Mouse (Mus musculus) mouse trophoblast stem cell (cell line): ENCODE data around the gene D030056L22Rik.

Source experiments
- in situ Hi-C, 2 experiments: fragments of 300-500 bp; cut with MseI, MboI; formaldehyde crosslinking; loops; 2 replicates in 1 of 2; 3 replicates in 1 of 2; pipeline ENCODE4 v1.15.1; 2025

D030056L22Rik gene

DNA sequence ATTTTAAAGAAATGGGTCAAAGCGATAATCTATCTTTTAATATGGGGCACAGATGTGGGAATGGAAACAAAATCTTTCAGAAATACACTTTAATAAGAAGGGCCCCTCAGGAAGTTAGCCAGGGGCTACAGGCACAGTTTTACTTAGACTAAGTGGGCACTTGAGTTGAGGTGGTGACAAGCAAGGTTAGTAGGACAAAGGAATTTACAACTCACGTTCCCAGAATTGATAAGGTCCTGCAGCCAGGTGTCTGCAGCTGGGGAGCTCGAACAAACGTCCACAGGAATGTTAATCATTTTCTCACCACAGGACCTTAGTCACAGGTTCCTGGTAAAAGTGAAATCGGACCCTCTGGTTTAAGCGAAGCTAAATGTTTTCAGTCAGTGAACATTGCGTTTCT is 18.1 kb downstream of the D030056L22Rik start:
- in situ Hi-C loops = loop anchor here (10.0 to 25.0 kb wide), 2 partner anchors 104 to 106 kb away; no protein-coding TSS in a partner anchor

DNA sequence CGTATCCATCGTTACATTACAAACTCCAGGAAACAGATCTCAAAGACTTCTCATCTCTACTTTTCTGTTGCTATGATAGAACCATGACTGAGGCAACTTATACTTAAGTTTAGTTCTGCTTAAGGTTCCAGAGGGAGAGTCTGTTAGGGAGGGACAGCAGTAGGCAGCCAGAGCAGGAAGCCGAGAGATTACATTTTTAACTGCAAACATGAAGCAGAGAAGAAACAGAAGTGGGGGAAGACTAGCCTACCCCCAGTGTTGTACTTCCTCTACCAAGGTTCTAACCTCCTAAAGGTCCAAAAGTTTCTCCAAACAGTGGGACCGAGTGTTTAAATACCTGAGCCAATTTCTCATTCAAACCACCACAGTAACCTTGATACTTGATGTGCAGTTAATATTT is 22.9 kb downstream of the D030056L22Rik start:
- in situ Hi-C loops = loop anchor here (10.0 to 25.0 kb wide), 2 partner anchors 99 to 101 kb away; no protein-coding TSS in a partner anchor

DNA sequence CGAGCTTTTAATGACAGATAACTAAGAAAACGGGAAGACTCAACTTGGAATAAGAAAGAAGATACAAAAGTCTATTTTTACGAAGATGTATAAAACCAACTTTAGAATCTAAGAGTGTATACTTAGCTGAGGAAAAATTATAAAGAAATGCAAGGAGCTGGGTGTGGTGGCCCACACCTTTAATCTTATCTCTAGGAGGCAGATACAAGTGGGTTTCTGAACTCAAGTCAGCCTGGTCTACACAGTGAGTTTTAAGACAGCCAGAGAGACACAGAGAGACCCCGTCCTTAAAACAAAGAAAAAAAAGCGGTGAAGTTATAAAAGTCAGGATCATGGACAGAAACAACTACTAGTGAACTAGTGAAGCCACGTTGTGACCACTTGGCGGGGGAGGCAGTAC is 26.2 kb downstream of the D030056L22Rik start:
- in situ Hi-C loops = loop anchor here (10.0 to 25.0 kb wide), 2 partner anchors 96 to 98 kb away; no protein-coding TSS in a partner anchor

DNA sequence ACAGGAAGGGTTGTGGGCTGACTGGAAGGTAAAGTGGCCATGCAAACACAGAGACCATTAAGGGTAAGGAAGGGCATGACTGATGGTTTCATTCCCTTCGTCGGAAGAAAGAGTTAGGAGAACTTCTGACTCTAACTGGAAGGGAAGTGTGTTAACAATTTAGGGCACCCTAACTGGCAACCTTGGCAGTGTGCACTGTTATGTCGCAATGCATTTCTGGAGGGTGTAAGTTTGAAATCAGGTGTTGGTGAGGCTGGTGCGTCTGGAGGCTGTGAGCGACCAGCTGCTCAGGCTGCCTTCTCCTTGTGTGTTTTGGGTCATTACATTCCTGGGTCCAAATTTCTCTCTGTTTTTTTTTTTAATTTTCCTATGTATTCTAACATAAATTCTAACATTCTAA is 31.0 kb downstream of the D030056L22Rik start:
- in situ Hi-C loops = loop anchor here in 1 of 2 experiments (25.0 kb wide), 1 partner anchor 93 kb away; no protein-coding TSS in a partner anchor

DNA sequence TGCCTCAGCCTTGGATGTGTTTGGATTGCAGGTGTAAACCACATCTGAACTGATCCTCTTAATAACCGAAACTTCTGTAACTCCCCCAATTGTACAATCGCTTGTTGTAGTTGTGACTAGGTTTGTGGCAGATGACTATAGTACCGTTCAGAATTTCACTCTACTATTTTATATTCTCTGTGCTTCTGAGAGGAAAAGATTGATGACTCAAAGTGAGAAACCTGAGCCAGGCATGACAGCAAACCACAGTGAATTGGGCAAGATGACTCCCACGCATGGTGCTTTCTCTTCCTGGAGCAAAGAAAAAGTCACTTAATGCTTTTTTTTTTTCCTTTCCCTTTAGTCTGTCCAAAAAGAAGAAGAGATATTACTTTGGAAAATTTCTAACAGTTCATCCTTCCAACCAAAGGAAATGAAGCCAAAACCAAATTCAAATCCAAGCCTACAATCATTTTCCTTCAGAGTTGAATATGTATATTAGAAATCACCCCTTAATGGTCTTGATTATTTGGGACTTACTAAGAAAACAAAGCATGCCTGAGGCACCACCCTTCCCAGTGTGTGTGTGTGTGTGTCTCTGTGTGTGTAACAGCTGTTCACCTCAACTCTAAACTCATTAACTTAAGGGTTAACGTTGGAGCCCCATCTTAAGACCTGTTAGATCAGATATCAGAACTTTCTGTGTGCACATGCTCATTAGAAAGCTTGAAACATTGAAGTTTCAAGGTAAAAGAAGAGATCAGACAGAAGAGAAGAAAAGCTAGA is 33.8 kb downstream of the D030056L22Rik start:
- in situ Hi-C loops = loop anchor here in 1 of 2 experiments (25.0 kb wide), 1 partner anchor 91 kb away; no protein-coding TSS in a partner anchor

DNA sequence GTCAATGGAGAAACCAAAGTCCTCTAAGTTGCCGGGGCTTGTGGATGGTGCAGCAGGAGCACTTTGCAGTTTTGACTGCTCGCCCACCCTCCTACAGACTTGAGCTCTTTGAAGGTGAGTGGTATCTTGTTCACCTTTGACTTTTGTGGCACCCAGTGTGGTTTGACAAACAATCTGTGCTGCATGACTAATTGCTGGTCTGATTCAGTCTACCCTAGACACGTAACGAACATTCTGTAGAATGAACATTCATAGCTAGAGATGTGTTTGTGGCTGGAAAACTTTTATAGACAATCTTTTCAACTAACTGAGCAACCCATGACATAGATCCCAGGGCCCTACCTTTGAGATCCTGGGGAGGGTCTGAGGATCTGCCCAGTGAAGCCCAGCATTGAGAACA is 34.4 kb downstream of the D030056L22Rik start:
- in situ Hi-C loops = loop anchor here in 1 of 2 experiments (25.0 kb wide), 1 partner anchor 90 kb away; no protein-coding TSS in a partner anchor

DNA sequence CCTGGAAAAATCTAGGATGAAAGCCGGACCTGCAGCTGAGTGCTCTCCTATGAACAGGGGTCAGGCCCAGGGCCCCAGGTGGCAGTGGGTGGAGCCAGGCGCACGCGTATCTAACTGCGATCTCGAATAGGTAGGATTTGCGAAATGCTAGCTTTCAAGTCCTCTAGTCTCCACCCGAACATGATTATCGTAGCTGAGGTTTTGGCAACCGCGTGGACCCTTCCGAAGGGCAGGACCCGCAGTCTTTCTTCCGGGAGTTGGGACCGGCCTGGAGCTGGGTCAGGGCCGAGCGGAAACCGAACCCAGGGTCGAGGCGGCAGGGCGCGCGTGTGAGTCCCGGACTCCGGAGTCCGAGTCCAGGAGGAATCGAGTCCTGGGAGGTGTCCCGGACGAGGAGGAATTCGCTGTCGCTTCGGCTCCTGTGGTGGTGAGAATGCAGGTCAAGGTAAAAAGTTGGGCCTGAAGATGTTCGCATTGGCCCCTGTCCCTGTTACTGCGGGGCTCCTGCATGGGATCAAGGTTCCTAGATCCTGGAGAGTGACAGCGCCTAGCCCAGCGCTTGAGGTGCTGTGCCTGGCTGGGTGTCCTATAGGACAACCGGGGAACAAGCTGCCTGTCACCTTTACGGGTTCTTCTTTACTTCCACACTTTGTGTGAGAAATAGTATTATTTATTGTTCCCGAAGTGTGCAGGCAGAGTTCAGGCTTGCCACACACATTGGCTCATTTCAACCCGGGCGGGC is 36.8 kb downstream of the D030056L22Rik start, which contains the start of gene Trpm6:
Gene Trpm6, plus strand, starts transcription at position 386 of the 742 bp plus-strand sequence.
- in situ Hi-C loops = loop anchor here in 1 of 2 experiments (25.0 kb wide), 1 partner anchor 88 kb away; no protein-coding TSS in a partner anchor

DNA sequence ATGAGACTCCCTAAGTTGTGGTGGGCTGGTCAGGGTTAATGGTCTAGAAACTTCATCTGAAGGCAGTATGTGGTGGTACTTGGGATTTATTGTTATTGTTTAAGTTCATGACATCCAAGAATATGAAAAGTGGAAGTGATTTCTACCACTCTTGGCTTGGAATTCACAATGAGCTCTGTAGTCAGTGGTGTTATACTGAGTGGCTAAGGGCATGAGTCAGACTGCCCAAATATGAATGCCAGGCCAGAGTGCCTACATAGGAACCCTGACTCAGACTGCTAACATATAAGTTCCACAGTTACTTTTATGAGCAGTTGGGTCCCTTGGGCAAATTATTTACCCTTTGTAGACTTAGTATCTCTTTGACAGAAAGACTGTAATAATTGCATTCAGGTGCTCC is 44.2 kb downstream of the D030056L22Rik start:
- in situ Hi-C loops = no loop called here

DNA sequence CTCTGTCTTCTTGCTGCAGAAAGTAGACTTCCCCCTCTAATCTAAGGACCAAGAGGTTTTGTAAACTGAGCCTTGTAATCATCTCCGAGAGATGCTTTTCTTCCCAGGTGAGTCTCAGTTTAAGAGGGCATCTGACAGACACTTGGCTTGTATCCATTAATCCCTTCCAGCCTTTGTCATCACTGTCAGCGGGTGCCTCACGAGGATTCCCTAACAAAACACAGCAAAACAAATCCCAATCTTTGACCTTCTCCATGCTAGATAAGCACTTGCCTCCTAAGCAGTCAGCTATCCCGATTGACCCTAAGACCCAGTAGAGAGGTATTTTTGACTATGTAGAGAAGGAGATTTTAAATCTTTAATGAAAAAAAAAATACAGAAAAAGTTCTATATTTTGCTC is 44.7 kb downstream of the D030056L22Rik start:
- in situ Hi-C loops = no loop called here

DNA sequence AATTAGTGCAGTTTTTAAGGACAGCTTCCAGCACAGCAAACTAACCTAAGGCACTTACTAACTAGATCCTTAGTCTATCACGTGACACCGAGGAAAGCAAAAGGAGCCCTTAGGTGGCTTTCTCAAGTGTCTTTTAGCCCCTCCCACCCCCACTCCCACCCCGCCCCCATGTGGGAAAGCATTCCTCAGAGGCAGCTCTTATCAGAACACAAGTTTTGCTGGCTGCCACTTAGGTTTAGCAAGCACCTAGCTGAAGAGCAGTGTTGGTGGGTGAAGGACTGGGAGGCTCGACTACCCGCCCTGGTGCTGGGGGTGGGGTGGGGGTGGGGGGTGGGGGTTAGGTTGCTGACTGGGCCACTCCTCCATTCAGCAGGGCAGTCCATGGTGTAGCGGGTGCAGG is 45.3 kb downstream of the D030056L22Rik start:
- in situ Hi-C loops = no loop called here

DNA sequence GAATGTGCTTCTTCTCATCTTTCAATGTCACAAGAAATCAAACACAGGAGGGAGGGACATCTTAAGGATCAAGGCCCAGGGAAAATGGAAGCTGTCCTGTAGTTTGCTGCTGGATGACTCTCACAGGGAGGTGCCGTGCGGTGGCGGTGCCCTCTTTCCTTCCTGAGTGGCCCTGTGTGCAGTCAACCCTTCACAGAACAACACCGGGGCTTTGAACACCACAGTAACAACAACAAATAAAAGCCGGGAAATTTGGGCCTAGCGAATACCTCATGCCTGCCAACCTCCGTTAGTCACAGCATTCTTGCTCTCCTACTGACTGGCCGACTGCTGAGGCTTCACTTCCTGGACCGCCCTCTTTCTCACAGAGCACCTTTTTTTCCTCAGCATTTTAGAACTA is 45.9 kb downstream of the D030056L22Rik start:
- in situ Hi-C loops = no loop called here

DNA sequence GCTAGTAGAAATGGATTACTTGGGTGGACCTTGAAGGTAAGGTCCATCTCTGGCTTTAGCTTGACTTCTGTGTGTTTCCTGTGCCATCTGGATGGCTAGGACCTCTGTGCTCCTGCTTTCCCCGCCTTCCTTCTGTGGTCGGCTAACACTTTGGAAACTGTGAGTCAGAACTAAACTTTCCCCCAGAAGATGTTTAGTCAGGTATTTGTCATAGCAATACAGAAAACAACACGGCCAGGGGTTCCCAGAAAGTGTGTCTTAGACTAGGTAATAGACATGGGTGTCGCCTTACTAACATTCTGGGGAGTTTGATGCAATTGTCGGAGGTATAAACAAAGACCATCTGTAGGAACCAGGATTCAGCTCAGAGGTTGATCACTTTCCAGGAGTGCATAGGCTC is 53.4 kb downstream of the D030056L22Rik start:
- in situ Hi-C loops = no loop called here
